Mouse (Mus musculus) liver, embryonic 13.5 days (tissue): ENCODE measurements around the gene Cox4i2. TPM values are rescaled to one million over a fixed set of nuclear protein-coding genes. Genes with fewer than 3 reads are reported as not detected.

Experiments used
- ATAC-seq: fragments of 200-750 bp; cut with Nextera tagmentation; 2 replicates; pipeline ENCODE4 v1.8.0; 2017; ENCODE audit warnings: low read depth, mild to moderate bottlenecking, moderate number of reproducible peaks, moderate library complexity
- DNase-seq: peaks from one replicate; pipeline ENCODE4 v3.0.0; 2022
- H3K27ac ChIP-seq: fragments of 300-500 bp; sonication (generic); 2 replicates; pipeline ENCODE4 v1.5.1; 2015; ENCODE audit warnings: moderate library complexity, mild to moderate bottlenecking, inconsistent platforms
- H3K27me3 ChIP-seq: fragments of 300-500 bp; sonication (generic); 2 replicates; pipeline ENCODE4 v1.6.1; 2015; ENCODE audit warnings: mild to moderate bottlenecking, inconsistent platforms
- H3K36me3 ChIP-seq: fragments of 300-500 bp; sonication (generic); 2 replicates; pipeline ENCODE4 v1.6.1; 2015; ENCODE audit warnings: mild to moderate bottlenecking, inconsistent platforms
- H3K4me1 ChIP-seq: fragments of 300-500 bp; sonication (generic); replicated peaks from 2 replicates; pipeline ENCODE4 v1.6.1; 2015; ENCODE audit warnings: inconsistent platforms
- H3K4me2 ChIP-seq: fragments of 300-500 bp; sonication (generic); 2 replicates; pipeline ENCODE4 v1.6.1; 2015; ENCODE audit warnings: inconsistent platforms, mild to moderate bottlenecking, moderate library complexity
- H3K4me3 ChIP-seq: fragments of 300-500 bp; sonication (generic); replicated peaks from 2 replicates; pipeline ENCODE4 v1.5.1; 2015; ENCODE audit warnings: mild to moderate bottlenecking, inconsistent platforms
- H3K9ac ChIP-seq: fragments of 300-500 bp; sonication (generic); 2 replicates; pipeline ENCODE4 v1.6.1; 2015; ENCODE audit warnings: mild to moderate bottlenecking, inconsistent platforms
- H3K9me3 ChIP-seq: fragments of 300-500 bp; sonication (generic); replicated peaks from 2 replicates; pipeline ENCODE4 v1.6.1; 2016; ENCODE audit warnings: inconsistent platforms
- WGBS: fragments of 180-500 bp; shearing (Covaris S2); methylation state at CpG from one replicate; pipeline ENCODE4 v1.1.7; 2015; ENCODE audit not compliant: insufficient replicate concordance; 5-methylcytosine and 5-hydroxymethylcytosine counted together
- polyA plus RNA-seq: library from polyadenylated mRNA; unstranded; fragments of >200 nt; fragmentation: Nextera tagmentation; extraction: Ambion mirVana; gene quantifications from 2 replicates; pipeline ENCODE4 v1.2.1, GENCODE M21; 2015

The Cox4i2 gene
- polyA plus RNA-seq, 1 experiment from 2014 or later: 1.2 TPM

DNA sequence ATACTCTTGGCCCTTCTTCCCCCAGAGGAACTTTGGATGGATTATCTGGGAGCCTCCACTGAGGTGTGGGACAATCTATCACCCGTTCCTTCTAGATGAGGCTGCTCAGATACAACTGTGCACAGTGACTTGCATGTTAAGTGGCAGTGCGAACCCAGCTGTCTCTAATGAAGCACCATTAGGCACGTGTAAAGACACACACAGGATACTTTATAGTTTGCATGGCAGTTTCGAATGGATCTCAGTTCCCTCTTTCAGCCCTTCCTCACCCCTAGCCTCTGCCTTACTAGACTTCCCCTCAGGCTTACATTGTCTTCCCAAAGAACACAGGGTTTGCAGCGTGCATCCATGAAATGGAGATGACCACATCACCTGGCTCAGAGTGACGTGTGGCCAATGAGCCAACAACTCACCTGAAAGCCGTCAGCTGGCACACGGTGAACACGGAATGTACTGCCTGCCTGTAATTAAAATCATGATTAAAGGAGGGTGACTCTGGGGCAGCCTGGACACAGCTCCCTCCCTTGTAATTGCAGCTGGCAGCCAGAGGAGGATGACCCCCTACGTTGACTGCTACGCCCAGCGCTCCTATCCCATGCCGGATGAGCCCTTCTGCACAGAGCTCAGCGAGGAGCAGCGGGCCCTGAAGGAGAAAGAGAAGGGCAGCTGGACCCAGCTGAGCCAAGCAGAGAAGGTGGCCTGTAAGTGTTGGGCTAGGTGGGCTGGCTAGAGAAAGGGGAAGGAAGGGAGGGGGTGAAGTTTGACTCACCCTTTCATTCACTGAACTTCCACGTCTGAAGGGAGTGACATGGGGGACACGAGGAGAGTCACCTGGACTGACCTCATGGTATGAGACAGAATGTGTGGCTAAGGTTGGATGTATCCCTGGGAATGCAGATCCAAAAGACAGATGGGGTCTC lies 2.8 kb downstream of the Cox4i2 start:
- 57% methylated on average over 17 of the region's 17 CpGs for WGBS
- Histone ChIP-seq H3K4me3 (no peak overlapping the region), H3K9me3 (no peaks in the 10 kb centered on the region), H3K27me3 (peaks cover 41% of the 10 kb centered on the region), H3K4me2 (no peak overlapping the region), H3K9ac (no peak overlapping the region), H3K4me1 (peaks cover 19% of the 10 kb centered on the region; the same call in 1 of the 2 replicates), H3K36me3 (no peaks in the 10 kb centered on the region), H3K27ac (no peak overlapping the region)
- no peak; the same call in 1 of the 2 replicates for ATAC-seq
- DNase-seq: no peak

DNA sequence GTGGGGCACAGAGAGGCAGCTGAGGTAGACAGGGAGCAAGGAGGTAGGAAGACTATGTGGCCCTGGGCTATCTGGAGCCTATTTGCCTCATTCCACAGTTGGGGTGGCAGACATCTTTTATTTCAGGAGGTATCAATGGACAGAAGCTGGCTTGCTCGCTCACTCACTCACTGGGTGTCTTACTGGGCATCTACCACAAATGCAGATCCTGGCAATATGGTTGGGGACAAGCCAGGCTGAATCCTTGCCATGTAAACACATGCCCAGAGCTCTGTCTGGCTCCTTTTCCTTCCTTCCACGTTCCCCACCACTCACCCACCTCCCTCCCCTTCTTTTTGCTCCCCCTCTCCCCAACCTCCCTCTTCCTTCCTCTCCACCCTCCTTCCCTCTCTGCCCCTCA lies 3.5 kb downstream of the Cox4i2 start:
- H3K4me3 ChIP-seq: no peak overlapping the region

DNA sequence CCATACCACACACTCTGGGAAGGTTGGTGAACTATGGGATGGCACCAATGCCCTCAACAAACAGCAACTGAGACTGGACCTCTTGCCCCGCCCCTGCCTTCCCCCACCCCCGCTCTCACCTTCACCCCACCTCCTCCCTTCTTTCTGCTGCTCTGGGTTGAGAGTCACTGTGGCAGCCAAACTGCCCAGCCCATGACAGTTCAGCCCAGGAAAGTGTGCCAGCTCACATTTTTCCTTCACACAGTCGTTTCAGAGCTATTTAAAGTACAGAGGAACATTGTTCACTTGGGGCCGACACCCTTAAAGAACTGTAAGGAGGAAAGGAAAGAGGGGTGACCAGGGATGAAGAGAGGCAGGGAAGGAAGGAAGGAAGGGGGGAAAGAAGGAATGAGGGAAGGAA lies 4.4 kb downstream of the Cox4i2 start:
- H3K4me2 ChIP-seq: no peak overlapping the region
- WGBS: 49% methylated on average over 4 of the region's 4 CpGs
- peaks cover 36% of the 10 kb centered on the region for H3K27me3 ChIP-seq
- H3K9me3 ChIP-seq: no peaks in the 10 kb centered on the region
- H3K27ac ChIP-seq: no peak overlapping the region
- H3K4me3 ChIP-seq: no peak overlapping the region
- ATAC-seq (no peak), DNase-seq (no peak)
- H3K9ac ChIP-seq: no peak overlapping the region
- peaks cover 19% of the 10 kb centered on the region; the same call in 1 of the 2 replicates for H3K4me1 ChIP-seq
- no peaks in the 10 kb centered on the region for H3K36me3 ChIP-seq

More for the DNA sequence above, 3.5 kb downstream of the Cox4i2 start:
- H3K4me2 ChIP-seq: no peak overlapping the region
- peaks cover 41% of the 10 kb centered on the region for H3K27me3 ChIP-seq
- H3K27ac ChIP-seq: no peak overlapping the region
- H3K9me3 ChIP-seq: no peaks in the 10 kb centered on the region
- peaks cover 19% of the 10 kb centered on the region; the same call in 1 of the 2 replicates for H3K4me1 ChIP-seq
- no peaks in the 10 kb centered on the region for H3K36me3 ChIP-seq
- WGBS: 53% methylated on average over 2 of the region's 2 CpGs
- no peak overlapping the region for H3K9ac ChIP-seq
- ATAC-seq (no peak), DNase-seq (no peak)

DNA sequence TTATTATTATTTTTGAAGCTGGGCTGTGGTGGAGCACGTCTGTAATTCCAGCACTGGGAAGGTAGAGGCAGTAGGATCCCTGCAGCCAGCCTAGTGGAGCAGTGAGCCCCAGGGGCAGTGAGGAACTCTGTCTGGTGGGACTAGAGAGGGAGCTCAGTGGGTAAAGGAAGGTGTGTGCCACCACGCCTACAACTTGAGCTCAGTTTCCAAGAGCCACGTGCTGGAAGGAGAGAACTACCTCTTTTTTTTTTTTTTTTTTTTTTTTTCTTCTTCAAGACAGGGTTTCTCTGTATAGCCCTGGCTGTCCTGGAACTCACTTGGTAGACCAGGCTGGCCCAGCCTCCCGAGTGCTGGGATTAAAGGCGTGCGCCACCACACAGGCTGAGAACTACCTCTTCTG lies 9.3 kb downstream of the Cox4i2 start:
- H3K27ac ChIP-seq: 0 out of 2 replicates have a peak overlapping the region, but pooled peaks have one; percentile 21

DNA sequence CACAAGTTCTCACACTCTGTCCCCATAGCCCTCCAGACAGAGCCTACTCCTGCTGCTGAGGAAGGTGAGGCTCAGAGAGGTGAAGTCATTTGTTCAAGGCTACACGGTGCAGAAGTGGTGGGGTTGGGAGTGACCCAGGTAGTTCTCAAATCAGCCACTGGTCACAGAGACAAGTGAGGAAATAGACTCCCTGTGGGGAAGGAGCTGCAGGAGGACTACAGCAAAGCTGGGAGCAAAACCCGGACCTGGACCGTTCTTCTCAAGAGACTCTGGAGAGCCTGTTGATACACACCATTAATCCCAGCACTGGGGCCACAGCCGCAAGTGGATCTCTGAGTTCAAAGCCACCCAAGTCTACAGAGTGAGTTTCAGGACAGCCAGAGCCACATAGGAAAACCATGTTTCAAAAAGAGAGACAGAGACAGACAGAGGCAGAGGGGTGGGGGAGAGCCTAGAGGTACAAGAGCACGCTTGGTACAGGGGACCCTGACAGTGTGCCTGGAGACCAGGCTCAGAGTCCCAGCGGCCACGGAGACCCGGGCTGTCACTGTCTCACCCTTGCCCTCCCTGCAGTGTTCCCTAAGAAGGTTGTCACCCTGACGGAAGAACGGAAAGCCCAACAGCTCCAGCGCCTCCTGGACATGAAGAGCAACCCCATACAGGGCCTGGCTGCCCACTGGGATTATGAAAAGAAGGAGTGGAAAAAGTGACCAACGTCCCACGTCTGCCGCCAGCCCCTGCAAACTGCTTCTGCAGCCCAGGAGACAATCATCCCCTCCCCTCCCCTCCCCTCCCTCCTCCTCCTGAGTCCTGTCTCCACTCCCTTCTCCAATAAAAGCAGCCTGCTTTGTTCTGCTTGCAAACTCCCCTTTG lies 10.4 kb downstream of the Cox4i2 start:
- ATAC-seq: no peak
- peak overlapping the region; percentile 29; the same call in 1 of the 2 replicates for H3K9ac ChIP-seq

More for the DNA sequence above, 9.3 kb downstream of the Cox4i2 start:
- no peak overlapping the region for H3K4me3 ChIP-seq
- peaks cover 42% of the 10 kb centered on the region for H3K4me1 ChIP-seq
- DNase-seq (no peak), ATAC-seq (no peak)
- 39% methylated on average over 6 of the region's 6 CpGs for WGBS
- H3K36me3 ChIP-seq: no peaks in the 10 kb centered on the region
- H3K9ac ChIP-seq: no peak overlapping the region
- peaks cover 13% of the 10 kb centered on the region for H3K27me3 ChIP-seq
- H3K4me2 ChIP-seq: no peak overlapping the region
- H3K9me3 ChIP-seq: no peaks in the 10 kb centered on the region

DNA sequence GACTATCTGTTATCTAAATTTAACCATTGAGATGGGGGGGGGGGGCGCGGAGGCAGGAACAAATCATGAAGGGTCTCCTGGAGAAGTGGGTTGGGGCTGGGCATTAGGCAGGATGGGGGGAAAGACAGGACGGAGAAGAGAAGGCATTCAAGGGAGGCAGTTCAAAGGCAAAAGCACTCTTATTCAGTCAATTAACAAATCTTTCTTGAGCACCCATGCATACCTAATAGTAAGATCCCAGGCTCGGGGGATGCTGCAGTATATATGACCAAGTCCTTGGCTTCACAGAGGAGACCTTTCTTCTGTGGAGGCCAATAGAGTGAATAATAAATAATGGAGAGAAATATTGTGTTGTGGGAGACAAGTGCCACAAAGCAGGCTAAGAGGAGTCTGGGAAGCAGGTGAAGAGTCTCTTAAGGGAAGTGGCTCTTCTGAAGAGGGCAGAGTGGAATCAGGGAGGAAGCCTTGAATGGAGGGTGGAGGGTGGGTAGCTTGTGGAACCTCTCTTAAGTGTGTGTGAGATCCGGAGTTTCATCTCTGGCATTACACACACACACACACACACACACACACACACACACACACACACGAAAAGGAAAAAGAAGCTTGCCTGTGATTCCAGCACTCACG lies 11.2 kb downstream of the Cox4i2 start:
- H3K4me3 ChIP-seq: no peak overlapping the region
- peaks cover 57% of the 10 kb centered on the region for H3K4me1 ChIP-seq
- WGBS: 55% methylated on average over 7 of the region's 7 CpGs
- no peak overlapping the region for H3K4me2 ChIP-seq
- no peak for ATAC-seq
- H3K36me3 ChIP-seq: no peaks in the 10 kb centered on the region
- no peak overlapping the region for H3K9ac ChIP-seq
- peaks cover 20% of the 10 kb centered on the region for H3K27me3 ChIP-seq
- no peak overlapping the region for H3K27ac ChIP-seq
- no peaks in the 10 kb centered on the region for H3K9me3 ChIP-seq
- no peak for DNase-seq

More for the DNA sequence above, 10.4 kb downstream of the Cox4i2 start:
- Histone ChIP-seq H3K36me3 (no peaks in the 10 kb centered on the region), H3K9me3 (no peaks in the 10 kb centered on the region), H3K27me3 (peaks cover 19% of the 10 kb centered on the region), H3K27ac (no peak overlapping the region), H3K4me2 (no peak overlapping the region), H3K4me3 (no peak overlapping the region), H3K4me1 (peaks cover 49% of the 10 kb centered on the region)
- DNase-seq: no peak
- 28% methylated on average over 14 of the region's 14 CpGs for WGBS

DNA sequence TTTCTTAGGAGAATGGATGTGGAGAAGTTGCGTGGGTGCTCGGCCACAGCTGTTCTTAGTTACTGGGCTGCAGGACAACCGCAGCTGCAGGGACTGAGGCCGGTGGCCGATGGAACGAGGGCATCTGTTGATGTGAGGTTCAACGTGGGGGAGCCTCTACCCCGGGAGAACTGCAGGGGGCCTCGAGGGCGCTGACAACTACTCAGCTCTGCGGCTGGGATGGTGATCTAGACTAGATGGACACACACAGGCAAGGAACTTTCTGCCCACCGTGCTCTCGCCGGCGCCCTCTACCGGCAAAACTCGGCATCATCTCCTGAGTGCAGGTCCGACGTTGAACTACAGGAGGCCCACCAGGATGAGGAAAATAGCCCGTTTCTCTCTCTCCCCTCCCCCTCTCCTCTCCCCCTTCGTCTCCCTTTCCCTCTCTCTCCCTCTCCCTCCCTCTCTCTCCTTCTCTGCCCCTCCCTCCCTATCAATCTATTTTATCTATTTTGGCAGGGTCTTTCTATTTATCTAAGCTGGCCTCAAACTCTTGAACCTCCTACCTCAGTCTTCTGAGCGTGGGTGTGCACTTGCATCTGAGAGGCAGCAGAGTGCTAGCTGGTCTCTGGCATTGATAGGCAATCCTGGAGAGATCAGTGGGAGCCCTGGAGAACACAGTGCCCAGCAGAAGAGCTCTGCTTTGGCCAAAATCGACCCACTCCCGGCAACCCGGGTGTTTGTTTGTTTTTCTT lies 12.6 kb downstream of the Cox4i2 start:
- Histone ChIP-seq H3K36me3 (no peaks in the 10 kb centered on the region), H3K9ac (peak overlapping the region; percentile 23), H3K9me3 (no peaks in the 10 kb centered on the region), H3K4me3 (0 out of 2 replicates have a peak overlapping the region, but pooled peaks have one; percentile 5), H3K27ac (peak overlapping the region; percentile 69), H3K4me2 (peak overlapping the region; percentile 41; the same call in 1 of the 2 replicates), H3K4me1 (peaks cover 64% of the 10 kb centered on the region), H3K27me3 (peaks cover 31% of the 10 kb centered on the region)
- peak; percentile 38 for ATAC-seq
- WGBS: 17% methylated on average over 25 of the region's 25 CpGs
- peak; percentile 82 for DNase-seq

DNA sequence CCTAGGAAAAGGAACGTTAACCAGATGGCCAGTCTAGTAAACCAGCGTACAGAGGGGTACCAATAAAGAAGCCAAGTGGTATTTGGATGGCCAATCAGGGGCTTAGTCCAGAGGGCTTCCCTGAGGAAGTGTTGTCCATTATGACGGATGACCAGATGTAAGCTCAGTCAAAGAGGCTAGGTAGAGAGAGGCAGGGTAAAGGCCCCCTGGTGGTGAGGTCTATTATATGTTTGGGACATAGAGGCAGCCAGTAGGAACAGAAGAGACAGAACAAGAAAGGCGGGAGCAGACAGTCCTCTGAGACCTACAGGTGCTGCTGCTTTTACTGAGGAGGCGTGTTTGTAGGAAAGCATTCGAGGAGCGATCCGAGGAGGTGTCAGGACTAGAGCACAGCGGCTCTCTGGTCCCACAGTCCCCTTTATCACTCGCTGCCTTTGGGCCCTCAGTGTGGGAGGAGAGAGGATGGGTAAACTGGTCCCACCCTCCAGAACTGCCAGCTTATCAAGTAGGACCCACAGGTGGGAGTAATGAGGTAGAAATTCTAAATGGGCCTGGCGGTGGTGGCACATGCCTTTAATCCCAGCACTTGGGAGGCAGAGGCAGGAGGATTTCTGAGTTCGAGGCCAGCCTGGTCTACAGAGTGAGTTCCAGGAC lies 13.8 kb downstream of the Cox4i2 start:
- DNase-seq: peak; percentile 64
- Histone ChIP-seq H3K9ac (no peak overlapping the region), H3K9me3 (no peaks in the 10 kb centered on the region), H3K36me3 (no peaks in the 10 kb centered on the region), H3K27ac (0 out of 2 replicates have a peak overlapping the region, but pooled peaks have one; percentile 14), H3K4me2 (0 out of 2 replicates have a peak overlapping the region, but pooled peaks have one; percentile 5), H3K27me3 (peaks cover 35% of the 10 kb centered on the region), H3K4me3 (no peak overlapping the region), H3K4me1 (peaks cover 71% of the 10 kb centered on the region)
- ATAC-seq: peak; percentile 68
- 42% methylated on average over 12 of the region's 12 CpGs for WGBS

DNA sequence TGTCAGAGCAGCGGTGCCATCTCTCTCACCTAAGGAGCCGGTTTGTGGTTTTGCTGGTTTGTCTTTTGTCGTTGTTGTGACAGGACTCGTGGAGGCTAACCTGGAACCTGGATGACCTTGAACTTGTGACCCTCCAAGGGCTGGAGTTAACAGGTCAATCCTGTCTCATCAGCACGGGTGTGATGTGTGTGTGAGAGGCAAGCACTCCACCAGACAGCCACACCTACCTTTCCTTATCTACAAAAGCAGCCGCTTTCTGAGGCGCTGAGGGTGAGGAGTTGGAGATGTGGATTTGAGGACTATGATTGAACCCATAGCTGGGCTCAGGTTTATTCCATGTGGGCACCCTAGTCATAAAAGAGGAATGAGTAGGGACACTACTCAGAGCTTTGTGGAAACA lies 15.7 kb downstream of the Cox4i2 start:
- Histone ChIP-seq H3K36me3 (no peaks in the 10 kb centered on the region), H3K27me3 (peaks cover 32% of the 10 kb centered on the region), H3K4me3 (no peak overlapping the region), H3K4me2 (peak overlapping the region; percentile 26), H3K9me3 (no peaks in the 10 kb centered on the region), H3K4me1 (peaks cover 70% of the 10 kb centered on the region), H3K27ac (no peak overlapping the region; the same call in 1 of the 2 replicates), H3K9ac (peak overlapping the region; percentile 18; the same call in 1 of the 2 replicates)
- DNase-seq: peak; percentile 67
- peak; percentile 85 for ATAC-seq
- whole genome bisulfite sequencing: 38% methylated on average over 7 of the region's 7 CpGs

DNA sequence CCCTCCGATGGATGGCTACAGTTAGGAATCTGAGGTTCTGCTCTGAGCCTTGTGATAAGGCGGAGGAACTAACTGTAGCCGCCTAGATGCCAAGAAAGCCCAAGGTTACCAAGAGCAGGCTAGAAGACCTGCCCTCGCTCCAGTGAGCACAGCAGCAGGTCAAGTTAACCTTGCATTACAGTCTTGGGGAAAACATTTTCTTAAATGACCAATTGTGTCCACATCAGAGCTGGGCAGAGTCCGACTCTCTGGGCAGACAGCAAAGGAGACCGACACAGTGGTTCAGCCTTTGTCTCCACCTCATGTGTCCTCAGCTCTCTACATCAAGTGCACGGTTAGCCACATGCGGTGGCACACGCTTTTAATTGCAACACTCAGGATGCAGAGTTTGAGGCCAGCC lies 17.6 kb downstream of the Cox4i2 start:
- Histone ChIP-seq H3K9ac (no peak overlapping the region), H3K4me1 (peaks cover 67% of the 10 kb centered on the region), H3K4me3 (no peak overlapping the region), H3K4me2 (no peak overlapping the region), H3K27ac (no peak overlapping the region), H3K36me3 (0 out of 2 replicates have a peak, but pooled peaks cover 1% of the 10 kb centered on the region), H3K9me3 (no peaks in the 10 kb centered on the region), H3K27me3 (peaks cover 26% of the 10 kb centered on the region)
- ATAC-seq (no peak), DNase-seq (no peak)
- 59% methylated on average over 9 of the region's 9 CpGs for WGBS
